Mouse (Mus musculus): ENCODE data around the gene Olfr1308.

Olfr1308 gene

GRCm38 (mm10) chr2:111964844-111965243 is at the start of gene Olfr1308:
TSS of gene Olfr1308 (minus strand) at chr2:111964944.
- no peak for DNase-seq (ENCODE audit: low read depth)

- no peak for DNase-seq (ENCODE audit: low read depth)
Measured at GRCm38 (mm10) chr2:112012608-112013007, 47.9 kb upstream of the Olfr1308 start, which contains the start of gene Olfr1310. TSS of gene Olfr1310 (minus strand) at chr2:112012708.

GRCm38 (mm10) chr2:111990181-111990580 is 25.4 kb upstream of the Olfr1308 start, which contains the start of gene Olfr1309:
TSS of gene Olfr1309 (minus strand) at chr2:111990281.
- no peak for DNase-seq (ENCODE audit: low read depth)

- DNase-seq (ENCODE audit: low read depth) = no peak
Measured at GRCm38 (mm10) chr2:111949340-111949739, 15.4 kb downstream of the Olfr1308 start, which contains the start of gene Olfr1307. TSS of gene Olfr1307 (minus strand) at chr2:111949440.

GRCm38 (mm10) chr2:111916171-111916570 is 48.6 kb downstream of the Olfr1308 start, which contains the start of gene Olfr1306:
TSS of gene Olfr1306 (minus strand) at chr2:111916271.
- no peak for DNase-seq (ENCODE audit: low read depth)
